Comparison of ENCODE assay signal across 22 mouse cellular contexts in the genomic region with DNA sequence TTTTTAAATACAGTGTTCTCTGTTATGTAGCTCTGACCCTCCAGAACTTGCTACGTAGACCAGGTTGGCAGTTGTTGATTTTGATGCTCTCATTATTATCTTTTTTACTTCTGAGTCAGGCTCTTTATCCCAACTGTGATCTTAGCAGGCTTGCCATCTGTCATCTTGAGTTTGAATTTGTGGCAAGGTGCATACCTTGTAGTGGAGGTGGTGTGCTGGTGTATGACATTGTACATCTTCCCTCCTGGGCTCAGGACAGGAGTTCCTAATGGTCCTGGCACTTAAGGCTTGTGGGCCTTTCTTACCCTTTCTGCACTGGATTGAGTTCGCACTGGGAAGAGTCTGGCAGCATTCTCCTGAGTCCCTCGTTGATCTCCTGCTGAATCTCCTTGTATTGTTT. TPM values are rescaled to one million over a fixed set of nuclear protein-coding genes. Genes with fewer than 3 reads are reported as not detected.
DNase-seq lines count a peak whose midpoint lies in the region; ATAC-seq and TF ChIP-seq lines count a peak whose summit lies in the region.
"Had no signal": no experiment of that assay in that cellular context is flagged by ENCODE, and none has a peak within 500 bp of the region (broad histone marks: within the 10 kb centered on the region; RNA-seq: fewer than 3 reads in every experiment).

No protein-coding gene starts in this region.

- ATAC-seq in megakaryocyte progenitor cell, adult 5-6 weeks (replicated peaks; ENCODE audit: poor library complexity) = no peak
- ATAC-seq: activated CD4-positive, CD25-positive, alpha-beta regulatory T cell, adult 4 months; forebrain, embryonic 14.5 days; forebrain, embryonic 16.5 days; Patski had no signal

- H3K36me3 ChIP-seq in CH12.LX (replicated peaks in 1 of 2; ENCODE audit: control insufficient read depth in 1 of 2, insufficient read depth in 1 of 2, low read length in 1 of 2) = peaks cover 0 to 24% of the 10 kb centered on the region in 2 experiments
- H3K36me3 ChIP-seq: embryonic facial prominence, embryonic 13.5 days; embryonic facial prominence, embryonic 15.5 days; forebrain, embryonic 10.5 days; forebrain, embryonic 12.5 days had no signal

- H3K79me2 ChIP-seq in CH12.LX (replicated peaks; ENCODE audit: control insufficient read depth, extremely low read depth, insufficient read depth, poor library complexity, severe bottlenecking) = peaks cover 93% of the 10 kb centered on the region

- no peak for TF ChIP-seq POLR2A in cerebellum, adult 2 months (IDR thresholded peaks at IDR 0.05; ENCODE audit: borderline replicate concordance, insufficient read depth, low read length)
- TF ChIP-seq POLR2A in CH12.LX (IDR thresholded peaks at IDR 0.05; ENCODE audit: low read depth, low read length) = no peak

- no peak for TF ChIP-seq EP300 in CH12.LX (IDR thresholded peaks at IDR 0.05; ENCODE audit: low read length)

- H3K27ac ChIP-seq in cerebellum, adult 2 months (ENCODE audit: insufficient read depth, low read length) = peak overlapping the region; percentile 12; the same call in 1 of the 2 replicates
- peak overlapping the region; percentile 45 for H3K27ac ChIP-seq in CH12.LX (ENCODE audit: insufficient read depth, low read depth)
- H3K27ac ChIP-seq: embryonic facial prominence, embryonic 13.5 days; embryonic facial prominence, embryonic 15.5 days; forebrain, embryonic 10.5 days; forebrain, embryonic 12.5 days had no signal

- 0 out of 2 replicates have a peak overlapping the region, but pooled peaks have one; percentile 19 for H3K9ac ChIP-seq in CH12.LX (ENCODE audit: insufficient read depth, low read depth)
- H3K9ac ChIP-seq: embryonic facial prominence, embryonic 13.5 days; embryonic facial prominence, embryonic 15.5 days; forebrain, embryonic 12.5 days had no signal

- TF ChIP-seq RAD21 in CH12.LX (IDR thresholded peaks at IDR 0.05; ENCODE audit: low read depth, low read length) = no peak

- TF ChIP-seq CTCF in cerebellum, adult 2 months (IDR thresholded peaks at IDR 0.05; ENCODE audit: borderline replicate concordance, insufficient read depth, low read depth, low read length) = no peak
- no peak for TF ChIP-seq CTCF in CH12.LX (conservative IDR thresholded peaks at IDR 0.05 in 1 of 2, IDR thresholded peaks at IDR 0.05 in 1 of 2; ENCODE audit: low read depth in 2 of 2, low read length in 2 of 2)

- in situ Hi-C loops in CH12.LX (cut with MboI; ENCODE audit: low pct_ligation_motif_present, low pct_unique_long_range_greater_than_20kb, low sequenced_read_pairs) = no loop called here

- peaks cover 25% of the 10 kb centered on the region; the same call in 1 of the 2 replicates for H3K4me1 ChIP-seq in cerebellum, adult 2 months (ENCODE audit: control insufficient read depth, insufficient read depth, low read length)
- H3K4me1 ChIP-seq in CH12.LX (ENCODE audit: control insufficient read depth in 1 of 2, insufficient read depth in 2 of 2) = peaks cover 46 to 92% of the 10 kb centered on the region in 2 experiments
- H3K4me1 ChIP-seq: forebrain, embryonic 10.5 days; forebrain, embryonic 12.5 days had no signal

- H3K27me3 ChIP-seq in cerebellum, adult 2 months (ENCODE audit: control insufficient read depth, insufficient read depth, low read length) = no peaks in the 10 kb centered on the region
- no peaks in the 10 kb centered on the region for H3K27me3 ChIP-seq in CH12.LX (replicated peaks)
- H3K27me3 ChIP-seq: embryonic facial prominence, embryonic 13.5 days; embryonic facial prominence, embryonic 15.5 days; forebrain, embryonic 12.5 days; Patski had no signal

- dilution Hi-C loops in CH12.LX (cut with MboI; ENCODE audit: extremely low pct_ligation_motif_present, extremely low pct_unique_long_range_greater_than_20kb, low sequenced_read_pairs) = no loop called here

- H3K9me3 ChIP-seq in CH12.LX (replicated peaks; ENCODE audit: low read length) = peaks cover 4% of the 10 kb centered on the region
- H3K9me3 ChIP-seq: embryonic facial prominence, embryonic 13.5 days; embryonic facial prominence, embryonic 15.5 days; forebrain, embryonic 10.5 days; forebrain, embryonic 12.5 days; G1E had no signal

- no peak overlapping the region for H3K4me3 ChIP-seq in cerebellum, adult 2 months (replicated peaks; ENCODE audit: insufficient read depth, low read depth, low read length)
- H3K4me3 ChIP-seq in CH12.LX (replicated peaks in 1 of 3; ENCODE audit: low read depth in 2 of 3, low read length in 2 of 3, poor library complexity in 1 of 3) = no peak overlapping the region
- H3K4me3 ChIP-seq: embryonic facial prominence, embryonic 13.5 days; embryonic facial prominence, embryonic 15.5 days; erythroblast, embryonic 14.5 days; forebrain, embryonic 10.5 days; forebrain, embryonic 12.5 days had no signal

- 7% methylated on average over 3 of the region's 3 CpGs for WGBS in cerebellum, adult 2 months

- peak; percentile 47 to 67 for DNase-seq in cerebellum, adult 2 months
- no peak for DNase-seq in cerebellum, postnatal 4 days (ENCODE audit: low spot score in 2 of 2)
- DNase-seq in cerebellum, adult 9-11 months = peak; percentile 57
- no peak for DNase-seq in cerebellum, adult 8-10 months
- DNase-seq in CH12.LX (ENCODE audit: extremely low read depth) = no peak
- peak; percentile 56 for DNase-seq in brain, adult 2 months (ENCODE audit: low read depth, low spot score)
- DNase-seq: adrenal gland, adult 8-10 months; adrenal gland, postnatal 14 days; adrenal gland, postnatal 36 days; cerebellum, adult 11 months; embryo, embryonic 11 days had no signal

- no peak overlapping the region; the same call in 1 of the 2 replicates for H3K4me2 ChIP-seq in CH12.LX (ENCODE audit: insufficient read depth, low read depth, poor library complexity, severe bottlenecking)
- H3K4me2 ChIP-seq: embryonic facial prominence, embryonic 13.5 days; embryonic facial prominence, embryonic 15.5 days; forebrain, embryonic 12.5 days had no signal

TF ChIP-seq in CH12.LX, 34 proteins besides CTCF, POLR2A, EP300 and RAD21:
- TF ChIP-seq ELF1 (IDR thresholded peaks at IDR 0.05; ENCODE audit: low read depth, low read length) (no peak), KAT2A (IDR thresholded peaks at IDR 0.05; ENCODE audit: insufficient replicate concordance, low read length) (no peak), TBP (conservative IDR thresholded peaks at IDR 0.05; ENCODE audit: low read depth, low read length) (no peak), E2F4 (IDR thresholded peaks at IDR 0.05; ENCODE audit: insufficient replicate concordance, low read depth, low read length) (no peak), CHD2 (IDR thresholded peaks at IDR 0.05; ENCODE audit: low read length) (no peak), ETS1 (conservative IDR thresholded peaks at IDR 0.05; ENCODE audit: low read depth, low read length) (no peak), POLR2AphosphoS2 (IDR thresholded peaks at IDR 0.05; ENCODE audit: low read depth, low read length) (no peak), JUN (IDR thresholded peaks at IDR 0.05; ENCODE audit: insufficient read depth, low read depth, low read length) (no peak), MAZ (IDR thresholded peaks at IDR 0.05; ENCODE audit: low read depth, low read length) (no peak), HCFC1 (IDR thresholded peaks at IDR 0.05; ENCODE audit: low read depth, low read length) (no peak), IRF4 (IDR thresholded peaks at IDR 0.05; ENCODE audit: low read depth, low read length) (no peak), BHLHE40 (IDR thresholded peaks at IDR 0.05; ENCODE audit: low read depth, low read length) (no peak), NRF1 (IDR thresholded peaks at IDR 0.05; ENCODE audit: low read depth, low read length) (no peak), UBTF (IDR thresholded peaks at IDR 0.05; ENCODE audit: low read depth, low read length) (no peak), MAFK (IDR thresholded peaks at IDR 0.05; ENCODE audit: insufficient replicate concordance, low read length) (no peak), ZNF384 (IDR thresholded peaks at IDR 0.05; ENCODE audit: low read depth, low read length) (no peak), SIN3A (IDR thresholded peaks at IDR 0.05; ENCODE audit: low read length) (no peak), MAX (IDR thresholded peaks at IDR 0.05; ENCODE audit: low read length) (no peak), MYC (IDR thresholded peaks at IDR 0.05; ENCODE audit: low read depth, low read length) (no peak), NELFE (IDR thresholded peaks at IDR 0.05; ENCODE audit: low read depth, low read length) (no peak)

RNA-seq across cellular contexts. Expression of gene Dgkd, which starts 10.5 kb away (rescaled TPM):
- 109 and 126 TPM in 2 replicates for polyA plus RNA-seq in cerebellum, adult 2 months (2012; rRNA removed)
- total RNA-seq in CH12.LX (2012; rRNA removed) (73.4 and 89.9 TPM in 2 replicates), CH12.LX (2014; rRNA removed) (57.5 and 58.0 TPM in 2 replicates)
- 73.8 and 77.3 TPM in 2 replicates for polyA plus RNA-seq in CH12.LX (2012; ENCODE audit: insufficient read length, low read depth)
- total RNA-seq in megakaryocyte progenitor cell, adult 5-6 weeks (2015) = 43.0 and 45.0 TPM in 2 replicates
- 44.3 and 46.7 TPM in 2 replicates for total RNA-seq in megakaryocyte progenitor cell, adult 5-6 weeks (2017)

Comparison
In these comparisons a context has a peak if more than half of its experiments do, and no peak if none do; other contexts are left out.
1. DNase-seq: peak in cerebellum, adult 2 months (2 of 2), cerebellum, adult 9-11 months (single experiment) and brain, adult 2 months (single experiment); none in cerebellum, postnatal 4 days (0 of 2), cerebellum, adult 8-10 months (single experiment) and CH12.LX (single experiment).